Mouse (Mus musculus) G1E (cell line): ENCODE results near the gene Cenpu.

Experiments used
- CTCF ChIP-seq: IDR thresholded peaks from 2 replicates; pipeline ENCODE4 v1.5.1; 2012; ENCODE audit warnings: low read depth, low read length, inconsistent platforms, mixed read lengths
- GATA1 ChIP-seq: IDR thresholded peaks from 2 replicates; pipeline ENCODE4 v1.6.1; 2012; ENCODE audit warnings: borderline replicate concordance, low read length, inconsistent platforms, mixed read lengths
- GATA2 ChIP-seq: IDR thresholded peaks from 2 replicates; pipeline ENCODE4 v1.6.1; 2012; ENCODE audit warnings: low read depth, low read length, inconsistent platforms, borderline replicate concordance
- POLR2AphosphoS5 ChIP-seq: IDR thresholded peaks from 2 replicates; pipeline ENCODE4 v1.6.1; 2012; ENCODE audit warnings: low read depth, low read length, inconsistent platforms; ENCODE audit not compliant: insufficient replicate concordance
- TAL1 ChIP-seq: conservative IDR thresholded peaks from 2 replicates; pipeline ENCODE4 v1.6.1; 2012; ENCODE audit warnings: low read depth, low read length, inconsistent platforms, mixed read lengths

DNA sequence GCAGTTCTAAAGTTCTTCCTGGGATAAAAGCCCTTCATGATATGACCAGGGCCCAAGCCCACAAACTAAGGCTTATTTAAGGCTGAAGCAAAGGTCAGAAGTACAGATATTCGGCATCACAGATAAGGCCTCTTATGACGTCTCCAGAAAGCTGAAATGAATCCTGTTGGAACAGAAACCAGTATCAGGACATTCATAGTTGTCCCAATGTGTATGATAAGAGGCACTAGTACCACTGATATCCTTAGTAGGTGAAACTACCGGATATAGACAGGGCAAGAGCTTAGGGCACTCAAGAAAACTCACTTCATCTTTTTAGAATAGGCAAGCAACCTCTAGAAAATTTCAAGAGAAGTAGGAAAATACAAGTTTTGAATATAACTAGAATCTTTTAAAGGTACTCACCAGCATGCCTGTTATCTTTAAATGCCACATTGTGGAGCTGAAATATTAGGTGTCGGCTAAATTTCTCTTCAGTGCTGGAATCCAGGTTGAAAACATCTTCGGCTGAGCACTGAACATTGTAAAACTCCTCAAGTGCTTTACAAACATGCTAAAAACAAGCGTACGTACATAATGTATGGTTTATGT, 47.6 kb downstream of the Cenpu start:
- TF ChIP-seq CTCF (no peak), TAL1 (peak; percentile 41), GATA1 (no peak), POLR2AphosphoS5 (no peak), GATA2 (no peak)
